Mouse (Mus musculus): ENCODE results near the gene Stab1. TPM values are rescaled to one million over a fixed set of nuclear protein-coding genes. Genes with fewer than 3 reads are reported as not detected.

The Stab1 gene
- polyA plus RNA-seq, 1 experiment from 2014 or later: 53.6 TPM

DNA sequence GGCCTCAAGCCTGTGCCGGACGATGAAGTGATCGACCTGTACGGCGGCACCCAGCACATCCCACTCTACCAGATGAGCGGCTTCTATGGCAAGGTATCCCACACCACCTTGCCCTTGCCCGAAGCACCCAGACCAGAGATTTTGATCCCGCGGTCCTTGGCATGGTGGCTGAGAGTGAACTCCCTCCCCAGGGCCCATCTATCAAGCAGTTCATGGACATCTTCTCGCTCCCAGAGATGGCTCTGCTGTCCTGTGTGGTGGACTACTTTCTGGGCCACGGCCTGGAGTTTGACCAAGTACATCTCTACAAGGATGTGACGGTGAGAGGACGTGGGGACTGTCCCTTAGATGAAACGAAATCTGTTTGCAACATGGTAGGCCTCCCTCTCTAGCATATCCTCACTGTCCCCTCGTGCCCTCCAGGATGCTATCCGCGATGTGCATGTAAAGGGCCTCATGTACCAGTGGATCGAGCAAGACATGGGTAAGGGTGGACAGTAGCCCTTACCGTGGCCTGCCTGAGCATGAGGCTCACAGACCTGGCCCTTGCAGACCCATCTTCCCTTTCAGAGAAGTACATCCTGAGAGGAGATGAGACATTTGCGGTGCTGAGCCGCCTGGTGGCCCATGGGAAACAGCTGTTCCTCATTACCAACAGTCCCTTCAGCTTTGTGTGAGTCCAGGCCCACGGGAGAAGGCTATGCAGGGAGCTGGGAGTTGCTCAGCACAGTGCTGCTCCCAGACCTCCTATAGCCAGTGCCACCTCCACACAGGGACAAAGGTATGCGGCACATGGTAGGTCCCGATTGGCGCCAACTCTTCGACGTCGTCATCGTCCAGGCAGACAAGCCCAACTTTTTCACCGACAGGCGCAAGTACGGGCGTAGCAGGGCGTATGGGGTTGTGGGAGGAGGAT is 32.7 kb downstream of the Stab1 start:
- Histone ChIP-seq H3K9ac (no peak overlapping the region), H3K4me3 (no peak overlapping the region), H3K36me3 (peaks cover 61% of the 10 kb centered on the region), H3K27me3 (no peaks in the 10 kb centered on the region), H3K4me2 (no peak overlapping the region), H3K4me1 (peaks cover 34% of the 10 kb centered on the region), H3K9me3 (no peaks in the 10 kb centered on the region), H3K27ac (no peak overlapping the region)
- no peak for ATAC-seq (ENCODE audit: borderline replicate concordance, extremely low read depth, low FRiP score, low TSS enrichment)
- WGBS: 91% methylated on average over 34 of the region's 34 CpGs

DNA sequence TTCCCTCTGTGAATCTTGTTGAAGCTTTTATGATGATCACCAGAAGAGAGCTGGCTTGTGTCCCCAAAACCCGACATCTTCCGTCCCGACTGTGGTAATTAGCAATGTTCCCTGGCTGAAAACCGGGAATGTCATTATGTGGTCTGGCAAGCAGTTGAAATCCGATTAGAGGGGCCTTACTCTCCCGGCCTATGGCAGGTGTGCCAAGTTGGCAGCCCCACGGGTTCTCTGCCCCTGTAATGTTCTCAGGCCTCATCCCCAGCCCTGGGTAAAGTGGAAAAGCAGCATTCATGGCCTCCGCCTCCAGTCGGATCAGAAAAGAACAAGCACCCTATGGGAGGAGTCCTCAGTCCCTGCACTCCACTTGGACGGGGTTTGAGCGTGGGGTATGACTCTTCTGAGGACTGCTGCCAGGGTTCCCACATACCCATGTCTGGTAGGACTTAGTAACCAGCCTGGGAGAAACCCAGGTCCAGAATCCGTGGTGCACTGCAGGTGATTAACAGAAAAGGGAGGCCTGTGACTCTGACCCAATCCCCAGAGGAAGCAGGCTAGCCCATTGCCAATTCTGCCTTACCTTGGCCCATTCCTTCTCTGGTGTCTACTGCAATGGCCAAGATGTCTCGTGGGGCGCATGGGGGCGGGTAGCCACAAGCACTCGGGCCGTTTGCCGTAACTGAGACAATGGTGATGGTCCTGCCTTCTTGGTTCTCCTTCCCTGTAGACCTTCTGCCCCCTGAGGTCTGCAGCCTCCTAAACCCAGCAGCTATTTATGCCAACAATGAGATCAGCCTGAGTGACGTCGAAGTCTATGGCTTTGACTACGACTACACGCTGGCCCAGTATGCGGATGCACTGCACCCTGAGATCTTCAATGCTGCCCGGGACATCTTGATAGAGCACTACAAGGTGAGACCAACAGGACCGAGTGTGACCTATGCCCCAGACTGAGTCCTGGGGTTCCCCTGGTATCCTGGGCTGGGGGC is 34.1 kb downstream of the Stab1 start:
- no peak for ATAC-seq (ENCODE audit: borderline replicate concordance, extremely low read depth, low FRiP score, low TSS enrichment)
- Histone ChIP-seq H3K9me3 (no peaks in the 10 kb centered on the region), H3K4me3 (0 out of 2 replicates have a peak overlapping the region, but pooled peaks have one; percentile 91), H3K9ac (0 out of 2 replicates have a peak overlapping the region, but pooled peaks have one; percentile 8), H3K27ac (peak overlapping the region; percentile 96; the same call in 1 of the 2 replicates), H3K4me1 (peaks cover 46% of the 10 kb centered on the region), H3K36me3 (peaks cover 47% of the 10 kb centered on the region), H3K4me2 (peak overlapping the region; percentile 79; the same call in 1 of the 2 replicates), H3K27me3 (no peaks in the 10 kb centered on the region)
- WGBS: 81% methylated on average over 25 of the region's 25 CpGs

DNA sequence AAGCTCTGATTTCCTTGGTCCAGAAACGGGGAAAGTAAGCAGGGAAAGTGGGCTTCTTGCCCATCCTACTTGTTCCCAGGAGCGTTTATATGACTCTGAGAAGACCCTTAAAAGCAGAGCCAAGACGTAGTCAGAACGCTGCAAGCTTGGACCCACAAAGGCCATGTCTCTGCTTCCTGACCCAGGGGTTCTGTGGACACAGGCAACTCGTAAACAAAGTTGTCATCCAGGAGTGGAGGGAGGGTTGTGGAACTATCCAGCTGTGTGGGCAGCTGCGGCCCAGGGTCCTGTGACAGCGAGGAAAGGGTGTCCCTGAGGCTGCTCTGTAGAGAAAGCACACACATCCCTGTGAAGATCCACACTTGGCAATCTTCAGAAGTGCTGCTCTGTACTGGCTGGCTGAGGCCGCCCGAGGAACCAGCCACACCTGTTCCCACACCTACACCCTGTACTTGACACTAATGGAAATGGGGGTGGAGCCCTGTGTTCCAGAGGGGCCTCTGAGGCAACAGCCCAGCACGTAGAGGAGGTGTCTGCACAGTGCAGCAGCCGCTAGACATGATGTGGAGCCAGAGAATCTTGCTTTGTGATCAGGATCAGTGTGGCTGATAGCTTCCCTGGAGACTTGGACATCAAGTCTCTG is 35.3 kb downstream of the Stab1 start:
- peak overlapping the region; percentile 91 for H3K4me3 ChIP-seq
- H3K27me3 ChIP-seq: no peaks in the 10 kb centered on the region
- peak overlapping the region; percentile 96 for H3K27ac ChIP-seq
- peaks cover 47% of the 10 kb centered on the region for H3K4me1 ChIP-seq
- ATAC-seq (ENCODE audit: borderline replicate concordance, extremely low read depth, low FRiP score, low TSS enrichment): peak; percentile 23; the same call in 1 of the 2 replicates
- peak overlapping the region; percentile 79 for H3K4me2 ChIP-seq
- WGBS: 29% methylated on average over 11 of the region's 11 CpGs
- H3K9me3 ChIP-seq: no peaks in the 10 kb centered on the region
- peak overlapping the region; percentile 8 for H3K9ac ChIP-seq
- H3K36me3 ChIP-seq: peaks cover 35% of the 10 kb centered on the region

DNA sequence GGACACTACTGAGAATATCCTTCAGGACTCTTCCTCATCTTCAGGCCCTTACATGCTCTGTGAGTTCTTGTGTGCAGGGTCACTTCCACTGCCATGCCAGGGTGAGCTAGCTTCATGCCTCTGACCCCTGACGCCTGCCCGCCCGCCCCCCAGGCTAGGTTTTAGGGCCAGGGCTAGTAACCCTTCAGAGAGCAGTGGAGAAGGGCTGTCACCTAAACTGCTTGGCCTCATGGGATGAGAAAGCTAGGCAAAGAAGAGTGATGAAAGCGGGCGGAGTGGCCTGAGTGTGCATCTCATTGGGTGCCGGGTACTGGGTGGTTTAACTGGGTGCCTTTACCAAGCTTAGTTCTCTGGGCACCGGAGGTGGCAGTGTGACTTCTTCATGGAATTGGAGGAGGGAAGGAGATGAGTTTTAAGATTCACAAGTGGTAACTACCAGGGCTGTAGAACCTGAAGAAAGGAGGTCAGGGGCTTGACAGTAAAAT is 35.9 kb downstream of the Stab1 start:
- no peaks in the 10 kb centered on the region for H3K9me3 ChIP-seq
- H3K4me3 ChIP-seq: peak overlapping the region; percentile 91
- H3K27ac ChIP-seq: peak overlapping the region; percentile 96; the same call in 1 of the 2 replicates
- peaks cover 29% of the 10 kb centered on the region for H3K36me3 ChIP-seq
- H3K4me1 ChIP-seq: peaks cover 44% of the 10 kb centered on the region
- peak overlapping the region; percentile 79 for H3K4me2 ChIP-seq
- WGBS: 69% methylated on average over 7 of the region's 7 CpGs
- peak overlapping the region; percentile 99; the same call in 1 of the 2 replicates for H3K9ac ChIP-seq
- no peak for ATAC-seq (ENCODE audit: borderline replicate concordance, extremely low read depth, low FRiP score, low TSS enrichment)
- H3K27me3 ChIP-seq: no peaks in the 10 kb centered on the region

DNA sequence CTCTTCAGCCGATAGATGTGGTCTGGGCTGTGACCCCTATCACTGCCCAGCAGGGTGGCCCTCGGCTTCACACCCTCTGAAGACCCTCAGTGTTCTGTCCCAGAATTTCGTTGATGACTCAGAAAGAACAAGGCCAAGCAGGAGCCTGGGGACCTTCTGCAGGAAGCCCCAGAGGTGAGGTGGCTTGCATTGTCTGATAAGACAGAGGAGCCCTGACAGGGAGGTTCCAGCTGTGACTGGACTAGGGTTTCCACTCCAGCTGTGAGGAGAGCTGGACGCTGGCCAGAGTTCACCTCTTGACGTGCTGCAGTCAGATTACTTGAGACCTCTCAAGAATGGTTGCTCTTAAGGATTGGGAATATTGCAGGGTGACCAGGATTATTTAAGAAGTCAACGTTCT is 36.4 kb downstream of the Stab1 start:
- peak overlapping the region; percentile 79 for H3K4me2 ChIP-seq
- H3K36me3 ChIP-seq: peaks cover 24% of the 10 kb centered on the region
- H3K27me3 ChIP-seq: no peaks in the 10 kb centered on the region
- no peaks in the 10 kb centered on the region for H3K9me3 ChIP-seq
- ATAC-seq (ENCODE audit: borderline replicate concordance, extremely low read depth, low FRiP score, low TSS enrichment): no peak
- H3K4me3 ChIP-seq: peak overlapping the region; percentile 91
- H3K9ac ChIP-seq: peak overlapping the region; percentile 99
- peak overlapping the region; percentile 96 for H3K27ac ChIP-seq
- H3K4me1 ChIP-seq: peaks cover 47% of the 10 kb centered on the region
- WGBS: 1% methylated on average over 6 of the region's 6 CpGs

DNA sequence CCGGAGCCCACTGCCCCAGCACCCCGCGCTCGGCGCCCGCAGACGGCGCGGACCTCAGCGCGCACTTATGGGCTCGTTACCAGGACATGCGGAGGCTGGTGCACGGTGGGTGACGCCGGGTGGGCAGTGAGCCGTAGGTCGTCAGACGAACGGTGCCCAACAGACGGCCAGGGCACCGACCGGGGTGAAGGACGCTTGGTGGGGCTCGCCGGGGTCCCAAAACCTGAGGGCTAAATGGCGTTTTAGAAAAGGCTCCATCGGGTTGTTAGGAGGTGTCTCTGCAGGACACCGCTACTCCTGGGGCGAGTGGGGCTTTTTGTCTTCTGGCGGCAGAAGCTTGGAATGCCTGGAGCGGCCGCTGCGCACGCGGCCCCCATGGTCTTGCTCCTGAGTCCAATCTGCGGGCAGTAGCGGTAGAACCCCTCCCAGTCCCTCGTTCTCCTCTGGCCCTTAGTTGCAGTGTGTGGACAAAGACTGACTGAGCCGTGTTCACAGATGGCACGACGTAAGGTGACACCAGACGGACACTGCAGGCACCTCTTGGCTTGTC is 37.1 kb downstream of the Stab1 start:
- H3K4me1 ChIP-seq: peaks cover 54% of the 10 kb centered on the region
- no peak for ATAC-seq (ENCODE audit: borderline replicate concordance, extremely low read depth, low FRiP score, low TSS enrichment)
- WGBS: under 1% methylated on average over 43 of the region's 43 CpGs

DNA sequence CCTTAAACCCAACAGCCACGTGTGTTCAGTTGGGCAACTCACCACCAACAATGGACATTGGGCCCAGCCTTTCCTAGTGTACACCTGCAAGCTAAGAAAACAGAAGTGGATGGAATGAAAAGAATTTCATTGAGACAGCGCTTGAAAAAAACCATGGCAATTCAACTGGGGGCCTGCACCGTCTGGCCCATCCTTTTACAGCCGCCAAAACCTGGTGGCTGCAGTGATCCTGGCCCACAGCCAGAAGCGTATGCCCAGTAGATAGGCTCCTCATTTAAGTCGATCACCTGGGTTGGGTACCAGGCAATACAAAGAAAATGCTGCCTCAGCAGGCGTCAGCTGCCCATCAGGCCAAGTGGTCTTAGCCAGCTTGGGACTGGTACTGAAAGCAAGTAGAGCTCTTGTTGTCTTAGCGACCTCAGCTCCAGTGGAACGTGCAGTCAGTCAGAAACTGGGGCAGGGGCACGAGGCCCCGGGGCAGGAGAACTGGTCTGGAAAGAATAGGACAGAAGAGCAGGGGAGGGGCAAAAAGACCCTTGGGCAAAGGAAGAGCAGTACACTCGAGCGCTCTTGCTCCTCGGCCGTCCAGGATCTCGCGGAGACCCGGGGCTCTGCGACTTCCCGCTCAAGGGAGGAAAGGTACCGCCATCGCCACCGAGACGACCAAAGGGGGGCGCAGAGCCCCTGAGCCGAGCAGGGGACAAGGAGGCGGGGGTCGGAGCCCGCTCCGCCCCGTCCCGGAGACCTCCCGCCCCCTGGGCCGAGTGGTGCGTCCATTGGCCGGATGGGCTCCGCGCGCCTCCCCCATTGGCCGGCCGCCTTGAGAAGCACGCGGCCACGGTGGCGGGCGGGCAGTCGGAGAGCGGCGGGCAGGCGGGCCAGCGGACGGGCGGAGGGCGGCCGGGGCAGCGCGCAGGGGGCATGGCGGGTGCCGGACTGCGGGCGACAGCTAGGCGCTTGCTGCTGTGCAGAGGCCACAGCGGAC is 37.9 kb downstream of the Stab1 start, which contains the start of gene Nt5dc2:
Gene Nt5dc2 (plus strand): TSS at position 818 of the 985 bp plus-strand sequence.
- ATAC-seq (ENCODE audit: borderline replicate concordance, extremely low read depth, low FRiP score, low TSS enrichment): peak; percentile 82
- Histone ChIP-seq H3K27ac (peak within 1 kb of the TSS; percentile 96), H3K9me3 (no peaks in the 10 kb centered on the region), H3K27me3 (no peaks in the 10 kb centered on the region), H3K36me3 (peaks cover 9% of the 10 kb centered on the region), H3K9ac (peak within 1 kb of the TSS; percentile 99), H3K4me3 (peak within 1 kb of the TSS; percentile 91), H3K4me1 (peaks cover 58% of the 10 kb centered on the region), H3K4me2 (peak within 1 kb of the TSS; percentile 79)
- WGBS: 4% methylated on average over 61 of the region's 63 CpGs

More for the DNA sequence above, 37.1 kb downstream of the Stab1 start:
- Histone ChIP-seq H3K9ac (peak overlapping the region; percentile 99), H3K27me3 (no peaks in the 10 kb centered on the region), H3K9me3 (no peaks in the 10 kb centered on the region), H3K4me3 (peak overlapping the region; percentile 91), H3K36me3 (peaks cover 17% of the 10 kb centered on the region), H3K4me2 (peak overlapping the region; percentile 79), H3K27ac (peak overlapping the region; percentile 96)

DNA sequence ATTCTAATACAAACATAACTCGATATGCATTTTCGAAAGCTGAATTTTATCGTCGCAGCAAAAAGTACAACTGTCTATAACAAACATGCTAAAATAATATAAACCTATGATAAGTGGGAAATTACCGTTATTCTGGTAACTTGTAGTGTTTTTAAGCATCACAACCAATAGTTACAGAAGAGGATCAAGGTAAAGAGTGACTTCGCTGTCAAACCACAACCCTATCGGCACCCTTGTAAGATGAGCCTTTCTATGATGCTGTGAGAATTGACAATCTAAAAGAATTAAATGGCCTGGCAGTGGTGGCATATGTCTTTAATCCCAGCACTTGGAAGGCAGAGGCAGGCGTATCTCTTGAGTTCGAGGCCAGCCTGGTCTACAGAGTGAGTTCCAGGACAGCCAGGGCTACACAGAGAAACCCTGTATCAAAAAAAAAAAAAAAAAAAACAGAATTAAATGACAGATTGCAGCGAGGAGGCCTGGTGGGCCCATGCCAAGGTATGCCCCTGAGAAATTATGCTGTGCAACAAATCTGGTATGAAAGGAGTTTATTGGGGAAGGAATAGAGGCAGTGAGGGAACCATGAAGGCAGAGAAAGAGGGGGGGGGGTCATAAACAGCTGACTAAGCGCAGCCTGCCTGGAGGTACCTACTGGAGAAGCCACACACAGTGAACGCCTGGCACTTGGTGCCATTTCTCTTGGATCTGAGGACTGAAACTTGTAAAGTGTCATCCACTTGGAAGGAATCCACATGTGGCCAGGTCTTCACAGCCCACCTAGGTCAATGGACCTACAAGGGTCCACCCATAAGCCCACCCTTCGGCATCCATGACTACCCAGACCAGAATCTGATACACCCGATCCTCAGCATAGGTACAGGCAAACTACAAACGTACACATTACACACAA is 38.9 kb downstream of the Stab1 start:
- Histone ChIP-seq H3K27ac (peak overlapping the region; percentile 96), H3K27me3 (no peaks in the 10 kb centered on the region), H3K9ac (no peak overlapping the region), H3K4me3 (peak overlapping the region; percentile 74), H3K36me3 (0 out of 2 replicates have a peak, but pooled peaks cover under 1% of the 10 kb centered on the region), H3K9me3 (no peaks in the 10 kb centered on the region), H3K4me1 (peaks cover 63% of the 10 kb centered on the region), H3K4me2 (peak overlapping the region; percentile 79)
- no peak for ATAC-seq (ENCODE audit: borderline replicate concordance, extremely low read depth, low FRiP score, low TSS enrichment)
- 63% methylated on average over 15 of the region's 15 CpGs for WGBS

DNA sequence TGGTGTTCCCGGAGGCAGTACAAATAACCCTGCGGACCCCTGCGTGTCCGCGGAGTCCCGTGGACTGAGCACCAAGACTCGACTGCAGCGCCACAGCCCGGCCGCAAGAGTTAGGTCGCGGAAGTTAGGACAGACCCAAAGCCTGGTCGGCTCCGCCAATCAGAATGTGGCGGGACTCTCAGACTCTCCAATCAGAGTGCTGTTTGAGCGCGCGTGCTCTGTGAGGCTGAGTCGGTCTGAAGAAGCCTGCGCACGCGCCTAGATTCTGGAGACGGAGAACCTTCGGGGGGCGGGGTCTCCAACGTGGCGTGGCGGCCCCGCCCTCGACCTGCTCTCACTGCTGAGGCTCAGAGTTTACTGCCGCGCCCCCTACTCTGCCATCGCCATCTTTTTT is 39.6 kb downstream of the Stab1 start, which contains the start of gene Smim4:
Gene Smim4 (minus strand): TSS at position 131 of the 394 bp plus-strand sequence.
- Histone ChIP-seq H3K36me3 (peaks cover 2% of the 10 kb centered on the region; the same call in 1 of the 2 replicates), H3K27me3 (no peaks in the 10 kb centered on the region), H3K4me2 (peak within 1 kb of the TSS; percentile 79), H3K27ac (peak within 1 kb of the TSS; percentile 96), H3K9me3 (no peaks in the 10 kb centered on the region), H3K4me3 (peak within 1 kb of the TSS; percentile 74), H3K4me1 (peaks cover 55% of the 10 kb centered on the region), H3K9ac (peak within 1 kb of the TSS; percentile 85)
- WGBS: under 1% methylated on average over 33 of the region's 33 CpGs
- ATAC-seq (ENCODE audit: borderline replicate concordance, extremely low read depth, low FRiP score, low TSS enrichment): peak; percentile 93
